Mouse (Mus musculus): ENCODE measurements around the gene Olfr473. TPM values are rescaled to one million over a fixed set of nuclear protein-coding genes. Genes with fewer than 3 reads are reported as not detected.
"Not testable (repeated sequence)": the region's sequence is repeated elsewhere in the genome, so short reads cannot be mapped to it uniquely, and the experiment has no call there.

The Olfr473 gene
- not detected for polyA plus RNA-seq (2012; fragmentation: generic; extraction: Trizol)
- long read RNA-seq, experiment 1, result 0 reads
- long read RNA-seq, experiment 2, result 0 reads

DNA sequence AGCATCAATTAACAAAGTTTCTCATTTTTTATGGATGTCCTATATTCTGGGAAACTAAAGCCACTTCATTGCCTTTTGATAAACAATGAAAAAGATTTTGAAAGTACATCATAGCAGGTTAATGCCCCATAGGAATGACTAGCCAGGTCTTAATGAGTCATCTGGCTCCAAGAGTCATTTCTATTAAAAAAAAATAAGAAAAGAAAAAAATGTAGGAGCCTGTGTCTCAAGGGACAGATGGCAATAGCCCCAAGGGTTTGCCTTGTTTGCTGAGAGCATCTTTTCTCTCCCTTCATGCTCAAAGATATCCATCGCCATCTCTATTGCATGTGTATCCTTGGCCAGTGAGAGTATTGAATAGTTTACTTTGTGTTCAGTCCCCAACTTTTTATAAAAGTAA lies at the start of gene Olfr473:
Gene Olfr473 (plus strand): TSS at position 301 of the 400 bp plus-strand sequence.
- TF ChIP-seq USF1 (IDR thresholded peaks at IDR 0.05; ENCODE audit: low read depth) (no peak), CTCF (IDR thresholded peaks at IDR 0.05; ENCODE audit: control insufficient read depth, insufficient read depth, insufficient read length) (no peak), CEBPB (IDR thresholded peaks at IDR 0.05; ENCODE audit: low read depth) (no peak), MYOG (IDR thresholded peaks at IDR 0.05; ENCODE audit: control insufficient read depth, extremely low read depth, insufficient read length) (no peak), MYOD1 (IDR thresholded peaks at IDR 0.05; ENCODE audit: control insufficient read depth, insufficient read length, low read depth) (no peak), MAX (IDR thresholded peaks at IDR 0.05) (no peak), FOSL1 (IDR thresholded peaks at IDR 0.05; ENCODE audit: insufficient read depth, low read length, poor library complexity, severe bottlenecking) (no peak)
- no peak within 1 kb of the TSS for H3ac ChIP-seq (ENCODE audit: control insufficient read depth, insufficient read length, low read depth)
- H3K4me3 ChIP-seq (ENCODE audit: insufficient read depth, poor library complexity, severe bottlenecking), result no peak within 1 kb of the TSS
- no peaks in the 10 kb centered on the region for H3K36me3 ChIP-seq (ENCODE audit: control insufficient read depth, insufficient read depth)
- H3K79me2 ChIP-seq (ENCODE audit: control insufficient read depth, insufficient read depth), result no peaks in the 10 kb centered on the region
- H3K27me3 ChIP-seq (ENCODE audit: control insufficient read depth, insufficient read depth, insufficient read length), result no peaks in the 10 kb centered on the region
- H3K79me3 ChIP-seq (ENCODE audit: low read depth), result no peaks in the 10 kb centered on the region

DNA sequence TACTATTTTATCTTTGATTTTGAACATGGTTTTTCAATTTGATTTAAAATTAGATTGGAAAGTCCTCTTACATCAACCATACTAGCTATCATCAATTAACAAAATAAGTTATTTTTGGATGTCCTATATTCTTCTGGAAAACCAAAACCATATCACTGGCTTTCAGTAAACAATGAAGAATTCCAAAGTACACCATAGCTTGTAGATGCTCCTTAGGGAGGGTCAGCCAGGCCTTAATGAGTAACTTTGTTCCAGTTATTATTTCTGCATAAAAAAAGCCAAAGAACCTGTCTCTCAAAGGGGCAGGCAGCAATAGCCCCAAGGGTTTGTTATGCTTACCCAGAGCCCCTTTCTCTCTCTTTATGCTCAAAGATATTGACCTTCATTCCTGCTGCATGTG lies 32.6 kb upstream of the Olfr473 start, which contains the start of gene Olfr472:
Gene Olfr472 (plus strand): TSS at position 301 of the 400 bp plus-strand sequence.
- Histone ChIP-seq H3K79me3 (ENCODE audit: low read depth) (no peaks in the 10 kb centered on the region), H3K36me3 (ENCODE audit: control insufficient read depth, insufficient read depth) (no peaks in the 10 kb centered on the region), H3K79me2 (ENCODE audit: control insufficient read depth, insufficient read depth) (no peaks in the 10 kb centered on the region), H3ac (ENCODE audit: control insufficient read depth, insufficient read length, low read depth) (no peak within 1 kb of the TSS), H3K4me3 (ENCODE audit: insufficient read depth, poor library complexity, severe bottlenecking) (no peak within 1 kb of the TSS), H3K27me3 (ENCODE audit: control insufficient read depth, insufficient read depth, insufficient read length) (no peaks in the 10 kb centered on the region)
- TF ChIP-seq USF1 (IDR thresholded peaks at IDR 0.05; ENCODE audit: low read depth) (no peak), FOSL1 (IDR thresholded peaks at IDR 0.05; ENCODE audit: insufficient read depth, low read length, poor library complexity, severe bottlenecking) (no peak)

DNA sequence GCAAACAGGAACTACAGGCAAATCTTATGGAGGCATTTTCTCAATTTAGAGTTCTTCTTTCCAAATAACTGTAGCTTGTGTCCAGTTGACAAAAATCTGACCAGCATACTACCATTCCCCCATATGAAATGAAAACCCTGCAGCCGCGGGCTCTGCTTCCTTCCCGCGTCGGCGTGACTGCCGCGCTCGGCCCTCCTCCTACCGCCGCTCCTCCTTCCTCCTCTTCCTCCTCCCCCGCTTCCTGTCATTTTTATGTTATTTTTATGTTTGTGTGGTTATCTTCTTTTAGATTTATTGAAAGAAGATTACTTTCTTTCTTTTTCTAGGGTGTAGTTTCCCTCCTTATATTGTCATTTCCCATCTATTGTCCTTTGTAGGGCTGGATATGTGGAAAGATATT lies 22.3 kb downstream of the Olfr473 start:
- H3K27me3 ChIP-seq (ENCODE audit: control insufficient read depth, insufficient read depth, insufficient read length); H3K36me3 ChIP-seq (ENCODE audit: control insufficient read depth, insufficient read depth); H3ac ChIP-seq (ENCODE audit: control insufficient read depth, insufficient read length, low read depth); H3K4me3 ChIP-seq (ENCODE audit: insufficient read depth, poor library complexity, severe bottlenecking); H3K79me2 ChIP-seq (ENCODE audit: control insufficient read depth, insufficient read depth); H3K79me3 ChIP-seq (ENCODE audit: low read depth): not testable (repeated sequence)

DNA sequence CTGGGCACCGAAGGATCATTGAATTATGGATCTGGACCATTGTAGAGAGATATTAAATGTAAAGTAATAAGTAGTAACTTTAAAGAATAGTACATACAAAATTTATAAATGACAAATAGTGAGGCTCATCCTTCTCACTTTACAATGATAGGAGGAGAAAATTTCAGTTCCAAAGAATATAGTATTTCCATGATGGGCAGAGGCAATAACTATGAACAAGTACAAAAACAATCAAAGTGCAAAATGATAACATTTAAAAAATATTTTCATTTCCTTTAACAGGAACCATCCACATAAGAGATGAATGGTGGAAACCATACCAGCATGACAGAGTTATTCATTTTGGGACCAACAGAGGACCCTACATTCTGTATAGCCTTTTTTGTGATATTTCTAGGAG lies 24.1 kb downstream of the Olfr473 start, which contains the start of gene Olfr474:
Gene Olfr474 (plus strand): TSS at position 301 of the 400 bp plus-strand sequence.
- Histone ChIP-seq H3K4me3 (ENCODE audit: insufficient read depth, poor library complexity, severe bottlenecking) (no peak within 1 kb of the TSS), H3K36me3 (ENCODE audit: control insufficient read depth, insufficient read depth) (no peaks in the 10 kb centered on the region), H3ac (ENCODE audit: control insufficient read depth, insufficient read length, low read depth) (no peak within 1 kb of the TSS), H3K79me3 (ENCODE audit: low read depth) (no peaks in the 10 kb centered on the region), H3K27me3 (ENCODE audit: control insufficient read depth, insufficient read depth, insufficient read length) (no peaks in the 10 kb centered on the region), H3K79me2 (ENCODE audit: control insufficient read depth, insufficient read depth) (no peaks in the 10 kb centered on the region)
- no peak for TF ChIP-seq MAX (IDR thresholded peaks at IDR 0.05)
- TF ChIP-seq USF1 (IDR thresholded peaks at IDR 0.05; ENCODE audit: low read depth), result no peak
- TF ChIP-seq MYOG (IDR thresholded peaks at IDR 0.05; ENCODE audit: control insufficient read depth, extremely low read depth, insufficient read length), result no peak
- no peak for TF ChIP-seq MYOD1 (IDR thresholded peaks at IDR 0.05; ENCODE audit: control insufficient read depth, insufficient read length, low read depth)
- no peak for TF ChIP-seq CTCF (IDR thresholded peaks at IDR 0.05; ENCODE audit: control insufficient read depth, insufficient read depth, insufficient read length)
- TF ChIP-seq CEBPB (IDR thresholded peaks at IDR 0.05; ENCODE audit: low read depth), result no peak
- no peak for TF ChIP-seq FOSL1 (IDR thresholded peaks at IDR 0.05; ENCODE audit: insufficient read depth, low read length, poor library complexity, severe bottlenecking)

GRCm38 (mm10) chr7:107964503-107964902 lies 34.3 kb downstream of the Olfr473 start, which contains the start of gene Olfr476:
TSS of gene Olfr476 (plus strand) at chr7:107964803.
- no peaks in the 10 kb centered on the region for H3K79me2 ChIP-seq (ENCODE audit: control insufficient read depth, insufficient read depth)
- no peaks in the 10 kb centered on the region for H3K27me3 ChIP-seq (ENCODE audit: control insufficient read depth, insufficient read depth, insufficient read length)
- no peak for TF ChIP-seq CEBPB (IDR thresholded peaks at IDR 0.05; ENCODE audit: low read depth)
- TF ChIP-seq USF1 (IDR thresholded peaks at IDR 0.05; ENCODE audit: low read depth), result no peak
- no peak for TF ChIP-seq CTCF (IDR thresholded peaks at IDR 0.05; ENCODE audit: control insufficient read depth, insufficient read depth, insufficient read length)
- TF ChIP-seq MYOD1 (IDR thresholded peaks at IDR 0.05; ENCODE audit: control insufficient read depth, insufficient read length, low read depth), result no peak
- no peak within 1 kb of the TSS for H3K4me3 ChIP-seq (ENCODE audit: insufficient read depth, poor library complexity, severe bottlenecking)
- H3K36me3 ChIP-seq (ENCODE audit: control insufficient read depth, insufficient read depth), result no peaks in the 10 kb centered on the region
- H3K79me3 ChIP-seq (ENCODE audit: low read depth), result no peaks in the 10 kb centered on the region
- no peak within 1 kb of the TSS for H3ac ChIP-seq (ENCODE audit: control insufficient read depth, insufficient read length, low read depth)

Other genes starting within 250 kb of the Olfr473 start
- not detected for gene Cyb5r2, start 172.4 kb upstream of the Olfr473 start, polyA plus RNA-seq (2012; fragmentation: generic; extraction: Trizol)
- not detected for gene Ovch2, start 129.2 kb upstream of the Olfr473 start, polyA plus RNA-seq (2012; fragmentation: generic; extraction: Trizol)
- not detected for gene Olfr467, start 118.2 kb upstream of the Olfr473 start, polyA plus RNA-seq (2012; fragmentation: generic; extraction: Trizol)
- not detected for gene Olfr469, start 104.9 kb upstream of the Olfr473 start, polyA plus RNA-seq (2012; fragmentation: generic; extraction: Trizol)
- gene Olfr470, start 83.0 kb upstream of the Olfr473 start, polyA plus RNA-seq (2012; fragmentation: generic; extraction: Trizol), result not detected
- gene Olfr472, start 32.5 kb upstream of the Olfr473 start, polyA plus RNA-seq (2012; fragmentation: generic; extraction: Trizol), result not detected
- gene Olfr474, start 24.2 kb downstream of the Olfr473 start, polyA plus RNA-seq (2012; fragmentation: generic; extraction: Trizol), result not detected
- gene Olfr476, start 34.4 kb downstream of the Olfr473 start, polyA plus RNA-seq (2012; fragmentation: generic; extraction: Trizol), result not detected
- not detected for gene Olfr477, start 56.2 kb downstream of the Olfr473 start, polyA plus RNA-seq (2012; fragmentation: generic; extraction: Trizol)
- gene Olfr478, start 103.5 kb downstream of the Olfr473 start, polyA plus RNA-seq (2012; fragmentation: generic; extraction: Trizol), result not detected
- gene Olfr479, start 120.2 kb downstream of the Olfr473 start, polyA plus RNA-seq (2012; fragmentation: generic; extraction: Trizol), result not detected
- gene Olfr480, start 136.9 kb downstream of the Olfr473 start, polyA plus RNA-seq (2012; fragmentation: generic; extraction: Trizol), result not detected
- not detected for gene Olfr481, start 149.4 kb downstream of the Olfr473 start, polyA plus RNA-seq (2012; fragmentation: generic; extraction: Trizol)
- 0.01 TPM for gene Olfr482, start 167.1 kb downstream of the Olfr473 start, polyA plus RNA-seq (2012; fragmentation: generic; extraction: Trizol)
- gene Olfr483, start 170.4 kb downstream of the Olfr473 start, polyA plus RNA-seq (2012; fragmentation: generic; extraction: Trizol), result not detected
- gene Olfr484, start 197.0 kb downstream of the Olfr473 start, polyA plus RNA-seq (2012; fragmentation: generic; extraction: Trizol), result not detected
- not detected for gene Olfr485, start 229.4 kb downstream of the Olfr473 start, polyA plus RNA-seq (2012; fragmentation: generic; extraction: Trizol)
- gene Olfr486, start 242.3 kb downstream of the Olfr473 start, polyA plus RNA-seq (2012; fragmentation: generic; extraction: Trizol), result not detected